Mouse (Mus musculus) urinary bladder, adult 2 months (tissue): ENCODE data around the gene Ube4b. TPM values are rescaled to one million over a fixed set of nuclear protein-coding genes. Genes with fewer than 3 reads are reported as not detected.

Experiments used
- DNase-seq: peaks from one replicate; pipeline ENCODE4 v3.0.0; 2022; ENCODE audit warnings: low spot score
- polyA plus RNA-seq: library from polyadenylated mRNA; depleted of rRNA; stranded (reverse); fragments of >200 nt; gene quantifications from 2 replicates; pipeline ENCODE4 v1.2.3, GENCODE M21; 2012; rRNA removed

The Ube4b gene
- polyA plus RNA-seq, 1 experiment: 38.3 TPM

DNA sequence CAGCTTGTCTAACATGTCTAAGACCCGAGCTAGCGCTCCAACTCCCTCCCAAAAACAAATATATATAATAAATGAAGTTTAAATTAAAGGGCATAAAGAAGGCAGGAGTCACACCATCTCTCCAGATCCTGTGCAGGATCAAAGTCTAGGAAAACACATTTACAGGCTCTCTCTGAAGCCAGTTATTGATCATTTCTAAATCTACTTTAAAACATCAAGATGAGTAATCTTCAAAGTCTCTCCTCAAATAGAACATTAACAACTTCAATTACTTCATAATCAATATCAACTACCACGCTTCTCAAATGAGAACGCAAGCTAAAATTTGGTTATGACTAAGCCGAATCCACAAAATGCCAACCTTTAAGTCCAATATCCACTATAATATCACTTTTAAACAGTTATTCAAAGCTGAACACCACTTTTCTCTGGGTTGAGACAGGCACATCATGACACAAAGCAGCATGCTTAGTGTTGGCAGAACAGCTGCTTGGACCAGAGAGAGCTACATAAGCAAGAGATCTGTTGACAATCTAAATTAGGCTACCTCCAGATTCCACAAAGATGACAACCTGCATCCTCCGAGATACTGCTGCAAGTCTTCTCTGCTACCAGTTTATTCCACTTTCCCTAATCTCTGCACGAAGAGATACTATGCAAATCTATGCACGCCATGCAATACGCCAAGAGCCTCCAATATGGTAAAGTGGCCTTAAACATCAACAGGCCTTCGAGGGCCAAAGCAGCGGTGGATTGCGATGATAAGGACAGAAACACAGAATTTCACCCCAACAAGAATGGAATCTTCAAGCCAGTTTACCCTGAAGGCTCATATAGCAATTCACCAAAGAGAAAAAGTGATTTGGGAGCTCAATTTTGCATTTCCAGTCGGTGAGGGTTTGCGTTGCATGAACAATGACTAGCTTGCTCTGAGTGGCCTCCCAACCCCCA lies 120.5 kb downstream of the Ube4b start:
- no peak for DNase-seq

DNA sequence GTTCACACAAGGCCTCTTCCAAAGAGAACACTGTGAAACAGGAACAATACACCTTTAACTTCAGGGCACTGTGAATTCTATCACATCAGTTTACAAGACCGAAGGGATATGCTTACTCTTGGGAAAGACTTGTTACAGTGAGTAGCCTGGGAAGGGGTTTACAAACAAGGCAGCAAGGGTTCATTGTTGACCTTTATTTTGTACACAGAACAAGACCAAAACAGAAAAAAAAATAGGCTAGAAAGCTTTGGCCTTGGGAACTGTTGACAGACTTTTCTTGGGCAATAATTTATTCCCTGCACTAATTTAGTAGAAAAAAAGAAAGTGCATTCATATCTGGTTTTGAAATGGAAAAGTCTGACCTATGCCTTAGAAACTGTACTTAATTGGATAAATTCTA lies 122.1 kb downstream of the Ube4b start:
- DNase-seq: no peak

DNA sequence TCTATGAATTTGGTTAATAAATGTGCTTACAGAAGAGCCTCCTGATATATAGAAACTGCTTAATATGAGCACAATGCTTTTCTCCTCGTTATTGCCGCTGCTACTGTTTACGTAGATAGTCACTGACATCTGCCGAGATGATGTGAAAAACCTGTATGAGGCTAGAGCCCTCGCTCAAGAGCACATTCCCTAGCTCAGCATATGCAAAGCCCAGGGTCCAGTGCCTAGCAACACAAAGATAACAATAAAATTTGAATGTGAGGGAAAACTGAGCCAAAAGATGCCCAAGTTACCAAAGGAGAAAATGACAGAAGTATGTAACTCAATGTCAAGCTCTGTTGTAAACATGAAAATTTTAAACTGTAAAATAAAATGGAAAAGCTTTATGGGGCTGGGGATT lies 123.0 kb downstream of the Ube4b start:
- DNase-seq: no peak

DNA sequence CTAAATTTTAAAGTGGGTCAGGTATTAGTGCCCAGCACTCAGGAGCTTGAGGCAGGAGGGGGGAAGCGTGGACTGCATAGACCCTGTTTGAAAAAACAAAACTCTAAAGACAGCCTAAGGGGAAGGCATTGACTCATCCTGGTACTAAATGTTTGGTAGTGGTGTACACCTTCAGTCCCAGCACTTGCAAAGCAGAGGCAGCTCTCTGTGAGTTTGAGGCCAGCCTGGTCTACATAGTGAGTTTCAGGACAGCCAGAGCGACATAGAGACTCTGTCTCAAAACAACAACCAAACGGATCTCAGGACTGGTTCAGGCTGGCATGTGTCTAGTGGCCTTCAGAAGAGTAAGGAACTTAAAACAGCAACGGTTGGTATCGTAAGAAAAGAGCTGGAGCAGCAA lies 123.8 kb downstream of the Ube4b start:
- no peak for DNase-seq

DNA sequence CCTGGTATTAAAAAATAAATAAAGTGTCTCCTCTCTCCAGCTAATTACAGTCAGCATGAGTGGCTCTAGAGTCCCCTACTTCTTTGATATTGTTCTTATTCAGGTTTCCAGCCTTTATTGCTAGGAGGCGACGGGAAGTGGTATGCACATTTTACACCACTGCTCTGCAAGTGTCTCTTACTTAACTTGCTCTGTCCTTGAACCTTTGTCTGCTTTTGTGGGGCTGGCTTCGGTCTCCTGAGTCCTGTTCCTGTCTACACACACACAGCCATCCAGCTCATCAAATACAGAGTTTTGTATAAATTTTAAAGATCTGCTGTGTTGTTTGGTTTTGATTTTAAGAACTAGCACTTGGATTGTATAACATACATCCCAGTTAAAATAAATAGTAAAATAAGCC lies 124.4 kb downstream of the Ube4b start:
- DNase-seq: no peak

DNA sequence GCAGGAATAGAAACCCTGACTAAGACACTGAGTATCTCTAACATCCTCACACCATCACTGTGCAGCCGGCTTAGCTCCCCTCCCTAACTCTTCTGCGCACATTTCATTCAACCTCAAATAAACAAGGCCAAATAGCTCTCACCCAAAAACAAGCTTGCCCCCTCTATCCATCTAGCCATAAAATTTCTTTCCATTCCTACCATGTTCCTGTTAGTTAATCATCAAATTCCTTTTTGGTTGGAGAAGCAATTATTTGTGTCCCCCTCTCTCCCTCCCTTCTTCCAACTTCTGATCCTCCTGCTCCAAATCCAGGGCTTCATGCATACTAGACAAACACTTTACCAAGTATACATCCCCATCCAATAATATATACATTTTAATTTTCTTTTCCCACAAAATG lies 130.0 kb downstream of the Ube4b start:
- DNase-seq: no peak

DNA sequence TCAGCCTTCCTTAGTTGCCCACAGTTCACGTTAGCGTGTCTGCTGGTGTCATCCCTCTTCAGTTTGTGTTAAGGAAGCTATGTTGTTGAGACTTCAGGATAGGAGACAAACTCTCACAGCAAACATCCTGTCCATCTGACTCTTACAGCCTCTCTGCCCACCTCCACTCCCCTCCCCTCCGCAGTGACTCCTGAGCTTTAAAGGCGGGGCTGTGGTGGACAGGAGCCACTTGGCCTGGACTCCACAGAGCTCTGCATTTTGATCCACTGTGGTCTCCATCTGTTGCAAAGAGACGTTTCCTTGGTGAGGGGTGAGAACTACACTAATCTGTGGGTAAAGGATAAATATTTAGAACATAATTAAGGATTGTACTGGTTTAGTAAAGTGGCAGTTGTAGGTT lies 133.6 kb downstream of the Ube4b start:
- no peak for DNase-seq

DNA sequence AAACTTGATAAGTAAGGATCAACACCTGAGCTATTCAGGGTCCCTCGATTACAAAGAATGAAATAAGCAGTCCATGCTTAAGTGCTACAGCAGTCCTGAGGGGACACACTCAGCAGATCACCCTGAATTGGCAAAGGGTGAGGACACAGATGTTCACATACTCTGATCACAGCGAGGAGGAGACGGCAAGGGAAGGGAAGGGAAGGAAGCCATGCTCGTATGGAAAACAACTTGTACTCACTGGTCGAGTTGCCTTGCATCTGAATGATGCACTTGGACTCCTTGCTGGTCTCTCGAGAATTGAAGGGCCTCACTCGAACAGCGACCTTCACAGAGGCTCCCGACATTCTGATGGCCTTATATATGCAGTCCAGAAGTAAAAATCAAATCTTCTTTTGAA lies 135.5 kb downstream of the Ube4b start:
- DNase-seq: no peak

DNA sequence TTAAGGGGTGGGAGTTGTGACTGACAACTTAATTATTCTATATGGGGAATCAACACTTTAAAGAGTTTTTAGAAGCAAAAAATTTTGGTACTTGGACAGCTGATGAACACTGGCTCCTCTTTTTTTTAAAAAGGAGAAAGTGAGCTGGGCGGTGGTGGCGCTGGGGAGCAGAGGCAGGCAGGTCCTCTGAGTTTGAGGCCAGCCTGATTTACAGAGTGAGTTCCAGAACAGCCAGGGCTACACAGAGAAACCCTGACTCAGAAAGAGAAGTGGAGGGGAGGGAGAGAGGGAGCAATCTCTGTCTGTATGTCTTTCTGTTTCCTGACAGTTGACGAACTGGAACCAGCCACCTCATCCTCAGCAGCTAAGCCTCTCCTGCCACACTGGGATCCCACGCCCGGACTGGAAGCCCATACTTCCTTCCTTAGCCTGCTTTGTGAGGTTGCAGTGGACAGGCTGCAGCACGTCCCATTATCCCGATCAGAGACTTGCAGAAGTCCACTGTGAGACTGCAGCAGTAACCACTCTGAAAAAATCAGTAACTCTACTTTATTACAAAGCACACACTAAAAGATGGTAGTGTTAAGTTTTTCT lies 136.3 kb downstream of the Ube4b start:
- no peak for DNase-seq

DNA sequence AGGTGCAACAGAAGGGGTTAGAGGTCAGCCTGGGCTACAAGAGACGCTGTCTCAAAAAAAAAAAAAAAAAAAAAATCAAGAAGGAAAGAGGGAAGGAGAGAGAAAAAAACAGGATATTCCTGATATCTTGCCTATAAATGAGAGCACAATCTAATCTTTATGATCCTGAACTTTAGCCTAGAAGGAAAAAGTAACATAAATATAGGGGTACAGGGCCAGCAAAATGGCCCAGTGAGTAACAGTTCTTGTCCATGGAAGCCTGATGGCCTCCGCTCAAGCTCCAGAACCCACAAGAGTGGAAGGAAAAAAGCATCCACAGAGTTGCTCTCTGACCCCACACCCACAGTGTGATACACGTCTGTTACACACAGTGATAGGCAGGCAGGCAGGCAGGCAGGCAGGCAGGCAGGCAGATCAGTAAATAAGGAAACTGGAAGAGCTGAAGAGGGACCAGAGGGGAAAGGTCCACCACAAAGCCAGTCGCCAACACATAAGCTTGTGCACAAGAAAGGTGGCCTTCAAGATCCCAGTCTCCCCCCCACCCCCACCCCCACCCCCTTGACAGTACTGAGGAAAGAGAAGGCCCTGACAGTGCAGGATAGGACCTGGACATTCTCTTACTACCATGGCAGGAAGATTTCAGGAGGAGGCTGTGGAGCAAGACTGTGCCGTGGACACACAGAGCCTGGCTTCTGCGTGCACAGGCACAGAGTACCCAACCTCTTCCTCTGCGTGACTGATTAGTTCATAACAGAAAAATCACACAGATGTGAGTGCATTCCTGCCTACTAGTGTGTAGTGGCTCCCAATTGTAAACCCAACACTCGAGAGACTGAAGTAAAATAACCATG lies 140.0 kb downstream of the Ube4b start:
- DNase-seq: no peak

DNA sequence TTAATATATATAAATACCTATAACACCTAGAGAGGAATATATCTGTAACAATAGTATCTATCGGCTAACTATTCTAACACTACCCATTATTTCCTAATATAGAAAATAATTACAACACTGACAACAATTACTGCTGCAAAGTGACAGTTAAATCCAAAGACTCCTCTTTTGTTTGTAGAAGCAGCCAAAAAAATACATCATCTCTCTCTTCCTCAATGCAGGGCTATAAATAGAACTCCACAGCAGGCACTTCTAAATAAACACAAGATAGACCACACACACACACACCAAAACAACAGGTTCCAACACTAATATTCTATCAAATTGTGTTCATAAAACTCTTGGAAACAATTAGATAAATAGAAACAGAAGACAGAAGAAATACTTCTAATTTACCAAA lies 140.9 kb downstream of the Ube4b start:
- no peak for DNase-seq

DNA sequence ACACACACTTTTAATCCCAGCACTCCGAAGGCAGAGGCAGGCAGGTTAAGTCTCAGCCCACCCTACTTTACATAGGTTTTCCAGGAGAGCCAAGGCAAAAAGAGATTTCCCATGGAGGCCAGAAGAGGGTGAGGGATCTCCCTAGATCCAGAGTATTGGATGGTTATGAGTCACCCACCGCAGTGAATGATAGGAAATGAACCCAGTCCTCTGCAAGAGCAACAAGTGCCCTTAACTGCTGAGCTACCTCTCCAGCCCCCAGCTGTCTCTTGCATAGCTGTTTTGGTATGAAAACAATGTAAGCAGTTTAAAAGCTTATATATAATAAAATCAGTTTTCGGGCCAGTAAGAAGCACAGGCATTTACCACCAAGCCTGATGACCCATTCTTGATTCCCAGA lies 143.5 kb downstream of the Ube4b start:
- no peak for DNase-seq

DNA sequence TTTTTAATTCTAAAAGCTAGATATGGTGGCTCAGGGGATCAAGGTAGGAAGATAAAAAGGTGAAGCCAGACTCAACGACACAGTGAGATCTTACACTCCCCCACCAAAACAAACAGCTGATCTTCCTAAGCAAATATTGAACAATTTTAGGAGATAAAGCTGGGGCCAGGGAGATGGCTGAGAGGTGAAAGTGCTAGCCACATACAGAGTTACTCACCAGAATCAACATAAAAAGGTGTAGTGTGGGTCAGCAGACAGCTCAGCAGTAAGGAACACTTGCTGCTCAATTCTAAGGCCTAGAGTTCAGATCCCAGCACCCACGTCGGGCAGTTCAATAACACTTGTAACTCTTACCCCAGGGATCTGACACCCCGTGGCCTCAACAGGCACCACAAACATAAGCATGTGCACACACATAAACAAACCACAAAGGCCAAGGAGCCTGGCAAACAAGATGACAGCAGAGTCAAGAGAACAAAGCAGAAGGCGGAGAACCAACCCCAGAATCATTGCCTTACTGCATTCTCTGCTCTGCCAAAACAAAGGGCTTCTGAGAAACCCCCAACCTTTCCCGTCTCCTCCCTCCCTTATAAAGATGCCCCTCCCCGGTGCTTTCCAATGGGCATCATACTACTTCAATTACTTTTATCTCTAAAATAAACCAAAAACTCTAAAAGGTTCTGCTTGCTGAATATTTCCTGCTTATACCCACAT lies 144.4 kb downstream of the Ube4b start:
- no peak for DNase-seq

Other genes starting within 250 kb of the Ube4b start
- gene Kif1b, start 119.1 kb downstream of the Ube4b start, polyA plus RNA-seq: 39.7 and 42.1 TPM in 2 replicates
- 1.5 and 1.9 TPM in 2 replicates for gene Rbp7, start 28.2 kb upstream of the Ube4b start, polyA plus RNA-seq
- gene Tmem274, start 50.6 kb upstream of the Ube4b start, polyA plus RNA-seq: not detected in 2 replicates
- 11.6 and 11.8 TPM in 2 replicates for gene Nmnat1, start 58.5 kb upstream of the Ube4b start, polyA plus RNA-seq
- gene Lzic, start 58.5 kb upstream of the Ube4b start, polyA plus RNA-seq: 16.8 and 19.0 TPM in 2 replicates
- 11.7 and 12.0 TPM in 2 replicates for gene Ctnnbip1, start 91.5 kb upstream of the Ube4b start, polyA plus RNA-seq
- 28.0 and 61.1 TPM in 2 replicates for gene Clstn1, start 159.7 kb upstream of the Ube4b start, polyA plus RNA-seq